Mouse (Mus musculus): ENCODE results near the gene BC003965. TPM values are rescaled to one million over a fixed set of nuclear protein-coding genes. Genes with fewer than 3 reads are reported as not detected.

The BC003965 gene
- 28.0 and 28.7 TPM in 2 replicates for polyA plus RNA-seq (2012; rRNA removed)

DNA sequence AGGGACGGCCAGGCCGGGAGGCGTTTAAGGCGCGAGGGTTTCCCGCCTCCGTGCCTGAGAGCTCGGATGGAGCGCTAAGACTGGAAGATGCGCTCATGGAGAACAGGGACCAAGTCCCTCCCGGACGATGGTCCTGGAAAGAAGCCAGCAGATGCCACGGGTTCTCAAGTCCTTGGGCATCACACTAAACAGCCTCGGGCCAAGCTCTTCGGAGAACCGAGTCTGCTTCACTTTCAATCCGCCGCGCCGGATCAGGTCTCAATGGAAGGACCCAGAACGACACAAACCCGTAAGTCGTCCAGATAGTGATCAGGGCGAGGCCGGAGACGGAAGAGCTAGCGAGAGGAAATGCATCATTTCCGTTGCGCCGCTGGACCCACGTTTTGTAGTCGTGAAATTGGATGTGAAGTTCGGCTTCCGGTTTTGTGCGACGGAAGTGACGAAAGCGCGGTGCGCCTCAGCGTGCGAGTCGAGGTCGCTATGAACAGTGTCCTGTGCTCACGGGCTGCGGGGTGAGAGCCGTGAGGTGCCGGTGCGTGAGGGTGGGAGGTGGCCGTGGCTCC lies at the start of gene BC003965:
Gene BC003965 (plus strand): TSS at position 426 of the 563 bp plus-strand sequence.

DNA sequence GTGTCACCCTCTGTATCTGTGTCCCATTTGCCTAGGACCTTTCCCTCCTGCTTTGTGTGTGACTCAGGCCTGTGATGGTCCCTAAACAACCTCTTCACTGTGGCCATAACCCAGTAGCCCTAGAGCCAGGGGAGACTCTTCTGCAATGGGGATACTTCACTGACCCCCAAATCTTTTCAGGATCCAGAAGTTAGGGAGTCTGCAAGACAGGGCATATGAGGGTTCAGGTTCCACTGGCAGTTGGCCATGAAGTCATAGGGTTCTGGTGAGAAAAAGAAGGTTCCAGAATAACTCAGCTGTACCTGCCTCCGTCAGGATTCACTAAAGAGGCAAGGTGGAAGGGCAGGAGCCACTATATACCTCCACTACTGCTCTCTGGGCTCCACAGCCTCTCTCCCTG lies 22.2 kb upstream of the BC003965 start, which contains the start of gene Ccdc154:
Gene Ccdc154 (plus strand): TSS at position 301 of the 400 bp plus-strand sequence.

DNA sequence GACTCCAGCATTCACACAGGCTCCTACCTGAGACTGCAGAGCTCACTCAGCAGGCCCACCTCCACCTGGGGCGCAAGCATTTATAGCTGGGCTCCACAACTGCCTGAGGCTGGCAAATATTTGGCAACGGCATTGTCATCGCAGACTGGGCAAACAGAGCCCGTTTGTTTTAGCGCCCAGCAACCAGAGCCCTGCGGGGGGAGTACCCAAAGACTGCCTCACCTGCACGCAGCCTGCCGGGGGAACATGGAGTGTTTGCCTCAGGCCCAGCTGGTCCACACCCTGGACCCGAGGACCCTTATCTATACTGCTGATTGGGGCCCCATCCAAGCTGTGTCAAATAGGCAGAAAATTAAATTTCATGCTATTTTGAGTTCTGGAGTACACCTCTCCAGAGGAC lies 8.9 kb upstream of the BC003965 start, which contains the start of gene Gm38655:
Gene Gm38655 (minus strand): TSS at position 61 of the 400 bp plus-strand sequence.

DNA sequence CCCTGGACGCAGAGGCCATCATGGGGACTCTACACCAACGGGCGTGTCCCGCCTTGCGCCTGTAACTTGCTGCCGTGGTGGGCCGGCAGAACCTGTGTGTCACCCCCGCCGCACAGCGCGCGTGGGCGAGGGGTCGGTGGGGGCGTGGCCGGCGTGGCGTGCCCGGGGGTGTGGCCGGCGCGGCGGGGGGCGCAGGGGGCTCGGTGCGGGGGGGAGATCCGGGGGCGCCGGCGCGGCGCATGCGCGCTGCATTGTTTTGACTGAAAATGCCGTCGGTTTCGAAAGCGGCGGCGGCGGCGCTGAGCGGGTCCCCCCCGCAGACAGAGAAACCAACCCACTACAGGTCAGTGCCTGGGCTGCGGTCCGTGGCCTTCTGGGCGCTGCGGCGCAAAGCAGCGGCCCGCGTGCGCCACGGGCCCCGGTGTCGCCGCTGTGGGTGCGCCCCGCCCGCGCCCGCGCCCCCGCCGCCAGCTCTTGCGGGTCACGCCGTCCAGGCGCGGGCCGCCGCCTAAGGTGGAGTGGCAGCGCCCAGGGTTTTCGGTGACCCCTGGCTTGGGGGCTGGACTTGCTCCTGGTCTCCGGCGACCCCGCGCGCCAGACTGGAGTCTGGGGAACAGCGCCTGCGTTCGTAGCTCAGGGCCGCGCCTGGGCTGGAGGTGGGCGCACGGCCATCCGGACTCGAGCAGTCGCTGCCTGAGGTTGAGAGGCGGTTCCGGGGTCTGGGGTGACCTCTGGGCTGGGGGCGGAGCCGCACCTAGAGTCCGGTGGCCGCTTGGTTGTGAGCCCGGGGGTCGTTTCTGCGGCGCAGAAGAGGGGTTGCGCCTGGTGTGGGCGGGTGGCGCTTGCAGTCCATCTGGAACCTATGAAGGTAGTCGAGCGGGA lies 4.0 kb downstream of the BC003965 start, which contains the start of gene Unkl:
Gene Unkl (plus strand): TSS at position 248 of the 882 bp plus-strand sequence.

Other genes starting within 250 kb of the BC003965 start
- 193 and 206 TPM in 2 replicates for gene Mapk8ip3, start 247.6 kb upstream of the BC003965 start, polyA plus RNA-seq (2012; rRNA removed)
- 72.1 and 74.9 TPM in 2 replicates for gene Jpt2, start 223.9 kb upstream of the BC003965 start, polyA plus RNA-seq (2012; rRNA removed)
- 31.5 and 32.5 TPM in 2 replicates for gene Cramp1l, start 168.8 kb upstream of the BC003965 start, polyA plus RNA-seq (2012; rRNA removed)
- 21.0 and 22.9 TPM in 2 replicates for gene Ift140, start 168.5 kb upstream of the BC003965 start, polyA plus RNA-seq (2012; rRNA removed)
- gene Tmem204, start 101.0 kb upstream of the BC003965 start, polyA plus RNA-seq (2012; rRNA removed): 7.2 and 7.5 TPM in 2 replicates
- 35.8 and 39.1 TPM in 2 replicates for gene Telo2, start 68.6 kb upstream of the BC003965 start, polyA plus RNA-seq (2012; rRNA removed)
- gene Ptx4, start 63.8 kb upstream of the BC003965 start, polyA plus RNA-seq (2012; rRNA removed): 0.21 TPM in 1 of 2 replicates, not detected in the other
- 37.8 and 40.8 TPM in 2 replicates for gene Clcn7, start 51.2 kb upstream of the BC003965 start, polyA plus RNA-seq (2012; rRNA removed)
- gene Ccdc154, start 22.1 kb upstream of the BC003965 start, polyA plus RNA-seq (2012; rRNA removed): not detected in 2 replicates
- not detected in 2 replicates for gene Gm38655, start 9.1 kb upstream of the BC003965 start, polyA plus RNA-seq (2012; rRNA removed)
- 19.9 and 21.1 TPM in 2 replicates for gene Unkl, start 3.8 kb downstream of the BC003965 start, polyA plus RNA-seq (2012; rRNA removed)
- gene Gnptg, start 55.6 kb downstream of the BC003965 start, polyA plus RNA-seq (2012; rRNA removed): 81.6 and 84.9 TPM in 2 replicates
- 49.1 and 51.0 TPM in 2 replicates for gene Tsr3, start 55.6 kb downstream of the BC003965 start, polyA plus RNA-seq (2012; rRNA removed)
- gene Baiap3, start 71.8 kb downstream of the BC003965 start, polyA plus RNA-seq (2012; rRNA removed): 13.0 and 13.9 TPM in 2 replicates
- gene Ube2i, start 90.1 kb downstream of the BC003965 start, polyA plus RNA-seq (2012; rRNA removed): 519 and 596 TPM in 2 replicates
- 0.34 TPM in 1 of 2 replicates, not detected in the other for gene Prss34, start 113.8 kb downstream of the BC003965 start, polyA plus RNA-seq (2012; rRNA removed)
- not detected in 2 replicates for gene Prss28, start 124.1 kb downstream of the BC003965 start, polyA plus RNA-seq (2012; rRNA removed)
- not detected in 2 replicates for gene Prss29, start 134.1 kb downstream of the BC003965 start, polyA plus RNA-seq (2012; rRNA removed)
- gene Tpsab1, start 161.0 kb downstream of the BC003965 start, polyA plus RNA-seq (2012; rRNA removed): 0.11 TPM in 1 of 2 replicates, not detected in the other
- 0.64 and 1.6 TPM in 2 replicates for gene Tpsb2, start 181.8 kb downstream of the BC003965 start, polyA plus RNA-seq (2012; rRNA removed)
- 0.21 and 0.76 TPM in 2 replicates for gene Tpsg1, start 184.7 kb downstream of the BC003965 start, polyA plus RNA-seq (2012; rRNA removed)
- 101 TPM in 2 replicates for gene Cacna1h, start 249.2 kb downstream of the BC003965 start, polyA plus RNA-seq (2012; rRNA removed)

All from central nervous system, embryonic 14 days (tissue).